Mouse (Mus musculus) E14TG2a.4 (cell line): ENCODE measurements at regions not wholly inside any gene's neighbourhood (a gene's known extent, or its start where the extent isn't known, plus 50 kb on each side); places are given as distances from the start of the nearest gene placed in this dataset.

Source experiments
- CTCF ChIP-seq: conservative IDR thresholded peaks from 2 replicates; pipeline ENCODE4 v1.5.1; 2014; ENCODE audit warnings: low read length
- NANOG ChIP-seq: IDR thresholded peaks from 2 replicates; pipeline ENCODE4 v1.6.1; 2014; ENCODE audit warnings: borderline replicate concordance, low read length, mixed read lengths
- POU5F1 ChIP-seq: IDR thresholded peaks from 2 replicates; pipeline ENCODE4 v1.6.1; 2014; ENCODE audit warnings: low read length, borderline replicate concordance

DNA sequence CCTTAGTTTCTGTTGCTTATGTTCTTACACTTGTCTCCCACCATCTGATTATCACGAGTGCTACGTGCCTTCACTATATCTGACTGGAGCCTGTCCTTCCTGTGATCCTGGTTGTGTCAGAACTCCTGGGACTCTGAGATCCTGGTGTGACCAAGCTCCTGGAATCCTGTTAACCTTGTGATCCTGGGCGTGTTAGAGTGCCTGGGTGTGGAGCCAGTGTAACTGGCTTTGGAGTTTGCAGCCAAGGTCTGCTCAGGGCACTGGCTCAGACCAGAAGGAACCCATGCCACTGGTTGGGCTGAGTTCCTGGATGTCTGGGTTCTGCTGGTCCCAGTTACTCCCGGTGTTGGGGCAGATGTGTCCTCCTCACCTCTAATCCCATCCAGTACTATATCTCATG, 74.0 kb upstream of the Ccn6 start:
- no peak for TF ChIP-seq CTCF
- no peak for TF ChIP-seq NANOG
- no peak for TF ChIP-seq POU5F1
